Mouse (Mus musculus): ENCODE data around the gene Klf12.

The Klf12 gene

DNA sequence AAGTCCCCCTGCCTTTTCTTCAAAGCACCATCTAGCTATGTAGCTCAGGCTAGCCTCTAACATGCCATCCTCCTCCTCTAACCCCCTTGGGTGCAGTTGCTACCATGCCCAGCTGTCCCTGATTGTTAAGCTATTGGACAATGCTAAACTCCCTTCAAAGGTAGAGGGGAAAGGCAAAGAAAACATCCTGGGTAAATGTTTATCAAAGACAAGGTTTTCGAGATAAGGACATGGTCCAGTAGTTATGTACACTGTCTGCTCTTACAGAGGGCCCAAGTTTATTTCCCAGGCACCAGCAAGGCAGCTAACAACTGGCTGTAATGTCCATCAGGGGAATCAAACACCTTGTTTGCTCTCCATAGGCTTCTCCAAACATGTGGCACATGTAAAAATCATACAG lies 53.1 kb downstream of the Klf12 start:
- no peak for DNase-seq

- no peak for DNase-seq
These were observed 56.4 kb downstream of the Klf12 start for GRCm38 (mm10) chr14:100228120-100228519.

- DNase-seq = no peak
These were observed 56.8 kb downstream of the Klf12 start for GRCm38 (mm10) chr14:100227717-100228116.

DNA sequence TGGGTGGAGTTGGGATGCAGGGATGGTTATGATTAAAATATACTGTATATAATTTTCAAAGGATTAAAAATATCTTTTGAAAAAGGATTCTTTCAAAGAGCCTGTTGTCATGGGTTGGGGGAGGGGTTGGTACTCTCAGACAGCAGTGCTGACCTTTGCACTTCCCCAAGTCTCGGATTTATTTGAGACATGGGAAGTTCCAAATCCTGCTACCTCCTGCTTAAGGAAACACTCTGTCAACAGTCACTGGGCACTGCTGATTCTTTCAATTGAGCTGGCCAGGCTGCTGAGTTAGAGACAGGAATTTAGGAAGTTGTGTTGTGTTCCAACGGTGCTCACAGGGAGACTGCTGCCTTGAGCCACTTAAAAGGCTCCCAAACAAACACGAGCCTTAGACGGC lies 60.3 kb downstream of the Klf12 start:
- DNase-seq = no peak

DNA sequence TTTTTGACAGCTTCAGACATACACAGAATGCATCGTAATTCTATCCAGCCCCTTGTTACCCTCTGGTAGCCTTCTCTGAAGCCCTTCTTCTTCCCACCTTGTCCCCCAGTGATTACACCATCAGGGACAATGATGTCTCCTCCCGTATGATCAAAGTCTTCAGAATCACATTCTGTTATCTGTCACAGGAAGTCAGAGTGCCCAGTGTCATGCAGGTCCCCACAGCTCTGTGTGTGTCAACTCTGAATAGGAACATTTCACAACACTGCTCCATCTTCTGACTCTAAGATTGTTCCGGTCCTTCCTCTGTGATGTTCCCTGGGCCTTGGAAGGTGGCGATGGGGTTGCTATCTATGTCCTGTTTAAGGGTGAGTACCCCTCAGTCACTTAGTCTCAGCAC lies 62.2 kb downstream of the Klf12 start:
- no peak for DNase-seq

DNA sequence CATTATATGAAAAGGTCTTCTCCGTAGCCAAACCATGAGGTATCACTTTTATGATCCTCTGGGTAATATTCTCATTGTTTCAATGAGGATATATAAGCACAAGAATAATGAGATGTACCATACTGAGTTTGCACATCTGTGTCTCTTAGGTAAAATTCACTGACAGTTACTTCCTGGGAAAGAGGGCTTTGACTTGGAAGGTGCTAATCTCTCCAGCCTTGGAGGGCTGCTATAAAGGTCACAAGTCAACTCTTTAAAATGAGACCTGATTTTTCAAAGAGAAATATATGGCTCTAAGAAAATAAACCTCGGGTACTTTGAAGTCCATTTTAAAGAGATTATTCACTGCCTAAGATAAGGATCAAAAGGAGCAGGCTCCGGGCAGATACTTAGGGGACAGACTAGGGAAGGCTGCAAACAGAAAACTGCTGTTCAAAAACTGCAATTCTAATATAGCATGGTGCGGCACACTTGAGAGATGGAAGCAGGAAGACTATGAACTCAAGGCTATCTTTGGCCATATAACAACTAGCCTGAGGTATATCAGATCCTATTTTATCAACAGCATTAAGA lies 69.2 kb downstream of the Klf12 start:
- DNase-seq = no peak

GRCm38 (mm10) chr14:100213066-100213465 lies 71.4 kb downstream of the Klf12 start:
- no peak for DNase-seq

DNA sequence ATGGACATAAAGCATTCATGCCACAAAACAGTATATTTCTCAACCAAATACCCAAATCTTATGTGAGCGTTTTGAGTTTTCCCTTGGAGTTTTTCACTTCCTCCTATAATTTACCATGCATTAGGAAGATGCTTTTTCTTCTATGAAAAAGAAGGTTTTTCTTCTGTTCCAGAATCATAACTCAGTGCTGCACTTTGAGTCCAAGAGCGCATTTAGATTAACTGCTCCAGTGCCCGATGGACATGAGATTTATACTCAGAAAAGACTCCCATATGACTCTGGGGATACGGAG lies 72.7 kb downstream of the Klf12 start:
- no peak for DNase-seq

- peak; percentile 78 to 79 for DNase-seq
These were observed 73.2 kb downstream of the Klf12 start for GRCm38 (mm10) chr14:100211036-100211825.

DNA sequence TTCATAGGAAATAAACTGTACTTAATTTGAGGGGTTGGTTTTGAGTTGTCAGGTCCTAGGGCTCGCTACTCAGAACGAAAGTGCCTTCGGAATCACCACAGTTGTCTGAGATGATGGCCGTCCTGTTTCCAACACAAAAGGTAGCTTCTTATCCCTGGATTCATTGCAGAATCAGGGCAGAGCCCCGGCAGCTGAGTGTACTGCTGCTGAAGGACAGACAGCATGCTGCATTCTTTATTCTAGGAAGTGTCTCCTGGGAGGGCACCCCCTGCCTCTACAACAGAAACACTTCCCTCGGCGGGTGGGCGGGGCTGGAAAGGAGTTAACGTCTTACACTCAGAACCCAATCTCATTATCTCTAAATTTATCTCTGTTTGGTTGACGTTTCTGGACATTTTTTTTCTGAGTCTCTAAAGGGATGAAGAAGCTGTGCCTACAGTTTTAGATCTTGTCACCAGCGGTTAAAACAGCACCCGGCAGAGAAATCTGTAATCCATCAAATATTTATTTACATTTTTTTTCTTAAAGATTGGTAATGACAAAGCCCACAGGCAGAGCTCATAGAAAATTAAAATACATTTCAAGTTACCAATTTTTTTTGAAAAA lies 74.6 kb downstream of the Klf12 start:
- DNase-seq = peak; percentile 17 to 43

- DNase-seq = no peak
These were observed 77.4 kb downstream of the Klf12 start for GRCm38 (mm10) chr14:100207081-100207480.

- DNase-seq = no peak
These were observed 78.3 kb downstream of the Klf12 start for GRCm38 (mm10) chr14:100206207-100206606.

- DNase-seq = no peak
These were observed 84.3 kb downstream of the Klf12 start for GRCm38 (mm10) chr14:100200058-100200688.

DNA sequence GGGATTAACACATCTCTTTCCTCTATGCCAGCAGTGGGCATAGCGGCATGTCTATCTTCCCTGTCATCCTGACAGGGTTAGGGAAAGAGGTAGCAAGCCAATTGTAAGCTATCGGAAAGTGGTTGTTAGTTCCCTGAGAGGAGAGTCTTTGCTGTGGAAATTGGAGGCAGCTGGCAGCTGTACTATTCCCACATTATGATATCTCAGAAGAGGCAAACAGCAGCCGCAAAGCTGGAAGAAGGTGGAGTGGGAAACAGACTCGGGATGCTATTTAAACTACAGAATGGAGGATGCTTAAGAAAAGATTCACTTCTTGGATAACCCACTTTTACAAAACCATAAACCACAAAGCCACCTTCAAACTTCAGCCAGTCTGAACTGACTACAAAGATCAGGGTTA lies 85.8 kb downstream of the Klf12 start:
- no peak for DNase-seq

GRCm38 (mm10) chr14:100197199-100197598 lies 87.3 kb downstream of the Klf12 start:
- DNase-seq = no peak

- no peak for DNase-seq
These were observed 94.8 kb downstream of the Klf12 start for GRCm38 (mm10) chr14:100189490-100190197.

DNA sequence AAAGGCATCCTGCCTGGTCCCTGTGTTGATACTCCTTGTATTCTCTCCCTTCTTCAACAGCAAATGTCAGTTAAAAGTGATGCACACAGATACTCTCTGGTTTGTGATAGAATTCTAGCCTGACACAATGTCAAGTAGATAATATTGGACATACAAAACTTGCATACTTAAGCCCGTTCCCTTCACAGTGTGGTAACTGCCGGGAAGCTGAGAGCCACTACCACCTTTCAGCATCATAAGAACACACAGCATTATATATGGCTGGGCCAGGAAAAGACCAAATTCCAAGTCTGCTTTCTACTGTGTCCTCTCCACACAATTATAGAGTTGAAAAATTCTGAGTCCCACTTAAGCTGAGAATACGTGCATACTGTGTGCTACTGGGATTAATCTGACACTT lies 97.1 kb downstream of the Klf12 start:
- no peak for DNase-seq

- no peak for DNase-seq
These were observed 106.7 kb downstream of the Klf12 start for GRCm38 (mm10) chr14:100177796-100178195.

DNA sequence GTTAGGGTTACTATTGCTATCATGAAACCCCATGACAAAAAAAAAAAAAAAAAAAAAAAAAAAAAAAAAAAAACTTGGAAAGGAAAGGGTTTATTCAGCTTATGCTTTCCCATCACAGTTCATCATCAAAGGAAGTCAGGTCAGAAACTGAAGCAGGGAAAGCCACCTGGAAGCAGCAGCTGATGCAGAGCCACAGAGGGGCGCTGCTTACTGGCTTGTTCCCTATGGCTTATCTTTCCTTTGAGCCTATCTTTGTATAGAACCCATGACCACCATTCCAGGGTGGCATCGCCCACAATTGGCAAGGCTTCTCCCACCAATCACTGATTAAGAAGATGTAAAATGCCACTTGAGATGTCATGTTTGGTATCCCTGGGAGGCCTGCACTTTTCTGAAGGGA lies 119.4 kb downstream of the Klf12 start:
- DNase-seq = no peak

DNA sequence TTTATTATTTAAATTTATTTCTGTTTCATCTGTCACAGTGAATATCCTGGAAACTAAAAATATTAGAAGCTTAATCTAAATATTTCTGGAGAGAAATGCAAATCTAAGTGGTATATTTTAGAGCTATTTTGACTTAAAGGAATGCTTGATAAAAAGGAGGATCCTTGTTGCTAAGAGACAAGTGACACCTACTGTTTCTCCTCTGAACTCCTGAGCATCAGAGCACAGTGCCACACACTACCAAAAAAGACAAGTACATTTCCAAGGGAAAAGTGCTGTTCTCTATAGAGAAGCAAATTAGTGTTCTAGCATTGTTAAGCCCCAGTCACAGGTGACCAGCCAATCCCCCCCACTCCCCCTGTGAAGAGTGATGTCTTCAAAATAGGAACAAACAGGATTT lies 127.8 kb downstream of the Klf12 start:
- DNase-seq = no peak

DNA sequence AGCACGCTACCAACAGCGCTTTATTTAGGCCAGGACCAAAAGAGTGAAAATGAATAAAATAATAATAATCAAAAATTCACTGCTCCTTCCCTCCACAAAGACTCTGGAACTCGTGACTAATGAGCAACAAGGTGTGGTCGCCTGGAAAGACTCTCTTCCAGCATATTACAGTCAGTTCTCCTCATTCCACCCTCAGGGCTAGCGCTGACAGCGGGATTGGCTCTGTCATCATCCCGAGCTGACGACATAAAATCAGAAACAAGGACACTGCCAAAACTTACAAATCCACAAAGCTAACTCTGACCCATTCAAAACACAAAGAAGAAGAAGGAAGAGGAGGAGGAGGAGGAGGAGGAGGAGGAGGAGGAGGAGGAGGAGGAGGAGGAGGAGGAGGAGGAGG lies 136.8 kb downstream of the Klf12 start:
- no peak for DNase-seq

- DNase-seq = no peak
These were observed 144.1 kb downstream of the Klf12 start for GRCm38 (mm10) chr14:100140370-100140769.

DNA sequence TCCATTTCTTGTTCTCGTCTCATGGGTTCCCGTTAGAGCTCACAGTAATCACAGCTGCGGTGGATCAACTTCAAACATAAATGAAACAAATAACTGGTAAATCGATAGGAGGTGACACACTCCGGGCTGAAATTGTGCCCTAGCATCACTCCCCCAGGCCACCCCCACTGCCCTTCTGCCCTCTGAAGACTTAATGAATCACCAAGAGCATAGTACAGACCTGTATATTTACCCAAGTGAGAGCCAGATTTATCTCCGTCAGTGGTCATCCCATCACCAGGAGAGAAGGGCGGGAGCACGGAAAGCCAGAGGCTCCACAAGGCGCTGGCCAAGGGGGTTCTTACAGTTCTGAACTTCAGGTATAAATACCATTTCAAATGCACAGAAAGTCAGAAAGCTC lies 150.2 kb downstream of the Klf12 start:
- no peak for DNase-seq
